Mouse (Mus musculus): Measurements from ENCODE around the gene Tinagl1.

Tinagl1 gene

DNA sequence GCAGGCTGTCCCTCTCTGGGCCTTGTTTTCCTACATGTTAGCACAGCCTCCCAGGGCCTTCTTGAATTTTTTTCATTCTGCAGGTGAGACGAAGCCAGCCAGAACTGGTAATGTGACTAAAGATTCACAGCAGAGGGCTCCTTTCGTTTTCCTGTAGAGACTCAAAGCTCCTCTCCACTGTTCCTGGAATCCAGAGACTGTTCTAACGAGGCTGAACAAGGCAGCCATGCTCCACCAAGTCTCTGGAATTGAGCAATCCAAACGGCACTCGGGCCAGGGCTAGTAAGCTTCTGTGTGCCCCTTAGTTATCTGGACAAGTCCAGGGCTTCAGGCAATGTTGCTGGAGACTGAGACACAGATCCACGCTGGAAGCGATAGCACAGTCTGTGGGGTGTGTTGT, 2.6 kb upstream of the Tinagl1 start:
- DNase-seq (ENCODE audit: low spot score in 2 of 2): no peak

DNA sequence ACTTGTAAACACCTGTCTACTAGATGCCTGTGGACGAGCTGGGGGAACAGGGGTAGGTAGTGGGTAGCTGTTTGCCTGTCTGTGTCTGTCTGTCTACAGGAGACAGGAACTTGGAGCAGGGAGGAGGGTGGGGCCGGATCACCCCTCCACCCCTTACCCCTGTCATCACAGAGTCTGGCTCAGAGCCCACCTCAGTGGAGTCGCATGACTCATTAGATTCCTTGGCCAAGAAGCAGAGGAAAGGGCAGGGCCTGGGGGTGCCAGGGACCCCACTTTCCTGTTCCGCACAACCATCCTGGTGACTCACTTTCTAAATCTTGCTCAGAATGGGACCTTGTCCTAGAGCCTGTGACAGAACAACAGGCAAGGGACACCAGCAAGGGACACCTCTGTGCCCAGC, 2.2 kb upstream of the Tinagl1 start:
- DNase-seq (ENCODE audit: low spot score in 2 of 2): peak; percentile 52 to 69

DNA sequence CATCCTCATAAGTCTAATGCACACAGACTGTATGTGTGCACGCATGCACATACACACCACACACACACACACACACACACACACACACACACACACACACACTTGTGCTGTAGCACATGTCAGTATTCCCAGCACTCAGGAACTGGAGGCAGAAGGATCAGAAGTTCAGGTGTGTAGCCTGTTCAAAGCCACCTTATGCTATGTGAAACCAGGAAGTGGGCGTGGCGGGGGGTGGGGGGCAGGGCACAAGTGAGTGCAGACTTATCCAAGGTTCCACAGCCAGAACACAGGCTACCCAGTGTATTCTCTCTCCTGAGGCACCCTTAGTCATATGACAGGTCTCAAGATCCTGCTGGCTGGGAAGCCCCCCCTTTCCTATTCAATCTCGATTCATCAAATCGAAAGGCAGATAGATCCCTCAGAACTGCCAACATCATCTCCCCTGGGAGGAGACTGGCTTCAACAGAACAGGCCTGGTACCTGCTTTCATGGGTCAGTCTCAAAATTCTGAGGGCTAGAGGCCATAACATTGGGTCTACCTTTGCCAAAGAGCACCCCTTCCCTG, 1.3 kb upstream of the Tinagl1 start:
- DNase-seq (ENCODE audit: low spot score in 2 of 2): peak in 1 of 2 experiments; percentile 8

DNA sequence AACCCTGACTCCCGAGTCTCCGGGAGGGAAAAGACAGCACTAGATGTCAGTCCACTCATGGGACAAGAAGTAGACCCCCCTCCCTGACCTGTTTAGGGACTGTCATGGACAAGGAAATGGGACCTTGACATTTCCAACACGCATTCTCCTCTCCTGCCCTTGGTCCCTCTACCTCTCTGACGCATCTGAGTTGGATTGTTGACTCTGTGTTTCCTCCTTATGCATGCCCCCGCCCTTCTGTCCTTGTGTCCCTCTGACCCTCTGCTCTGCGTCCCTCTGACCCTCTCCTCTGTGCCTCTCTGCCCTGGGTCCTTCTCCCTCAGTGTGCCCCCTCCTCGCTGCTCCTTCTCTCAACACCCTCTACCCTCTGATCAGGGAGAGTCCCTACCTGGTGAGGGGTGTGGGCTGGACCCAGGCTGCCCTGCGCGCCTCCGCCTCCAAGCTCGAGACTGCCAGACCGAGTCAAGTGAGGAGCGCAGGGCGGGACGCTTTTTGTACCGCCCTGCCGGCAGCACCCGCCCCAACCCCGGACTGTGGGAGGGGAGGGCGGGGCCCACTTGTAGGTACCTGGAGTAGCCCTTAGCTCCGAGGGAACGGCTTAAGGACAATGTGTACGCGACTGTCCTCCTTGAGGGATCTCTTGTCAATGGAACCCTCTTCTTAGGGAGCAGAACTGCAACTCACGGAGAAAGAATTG, 439 bp downstream of the Tinagl1 start:
- DNase-seq (ENCODE audit: low spot score in 2 of 2): peak; percentile 78 to 83

GRCm38 (mm10) chr4:130173911-130174311, 1.0 kb downstream of the Tinagl1 start:
- DNase-seq (ENCODE audit: low spot score in 2 of 2): peak in 1 of 2 experiments; percentile 26

DNA sequence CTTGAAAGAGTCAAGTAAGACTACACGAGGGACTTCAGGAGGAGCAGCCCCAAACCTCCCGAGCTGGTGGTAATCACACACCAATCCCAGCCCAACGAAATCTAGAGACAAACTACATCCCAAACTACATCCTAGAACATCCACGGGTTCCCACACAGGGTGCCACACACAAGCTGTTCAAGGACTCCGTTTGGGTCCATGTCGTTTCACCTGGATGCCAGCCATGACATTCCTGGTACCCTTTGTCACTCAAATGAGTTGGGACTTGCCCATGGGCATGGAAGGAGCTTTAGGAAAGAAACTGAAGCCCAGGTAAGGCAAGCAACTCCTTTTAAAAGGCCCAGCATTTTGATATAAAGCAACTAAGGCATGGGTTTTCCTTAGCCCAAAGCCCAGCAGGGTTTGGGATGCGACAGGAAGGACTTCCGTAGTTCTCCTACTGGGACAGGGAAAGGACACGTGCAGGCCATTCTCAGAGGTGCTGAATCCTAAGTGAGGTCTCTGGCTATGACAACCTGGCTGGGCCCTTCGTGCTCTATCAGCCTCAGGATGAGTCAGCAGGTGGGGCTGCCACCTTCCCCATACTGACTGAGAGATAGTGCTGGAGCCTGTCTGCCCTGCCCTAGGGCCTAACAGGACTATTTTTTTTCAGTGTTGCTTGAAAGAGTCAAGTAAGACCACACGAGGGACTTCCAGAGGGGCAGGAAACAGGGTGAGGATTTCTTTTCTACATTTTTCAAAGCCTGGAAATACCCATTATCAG, 1.7 kb downstream of the Tinagl1 start:
- DNase-seq (ENCODE audit: low spot score in 2 of 2): peak in 1 of 2 experiments; percentile 9

DNA sequence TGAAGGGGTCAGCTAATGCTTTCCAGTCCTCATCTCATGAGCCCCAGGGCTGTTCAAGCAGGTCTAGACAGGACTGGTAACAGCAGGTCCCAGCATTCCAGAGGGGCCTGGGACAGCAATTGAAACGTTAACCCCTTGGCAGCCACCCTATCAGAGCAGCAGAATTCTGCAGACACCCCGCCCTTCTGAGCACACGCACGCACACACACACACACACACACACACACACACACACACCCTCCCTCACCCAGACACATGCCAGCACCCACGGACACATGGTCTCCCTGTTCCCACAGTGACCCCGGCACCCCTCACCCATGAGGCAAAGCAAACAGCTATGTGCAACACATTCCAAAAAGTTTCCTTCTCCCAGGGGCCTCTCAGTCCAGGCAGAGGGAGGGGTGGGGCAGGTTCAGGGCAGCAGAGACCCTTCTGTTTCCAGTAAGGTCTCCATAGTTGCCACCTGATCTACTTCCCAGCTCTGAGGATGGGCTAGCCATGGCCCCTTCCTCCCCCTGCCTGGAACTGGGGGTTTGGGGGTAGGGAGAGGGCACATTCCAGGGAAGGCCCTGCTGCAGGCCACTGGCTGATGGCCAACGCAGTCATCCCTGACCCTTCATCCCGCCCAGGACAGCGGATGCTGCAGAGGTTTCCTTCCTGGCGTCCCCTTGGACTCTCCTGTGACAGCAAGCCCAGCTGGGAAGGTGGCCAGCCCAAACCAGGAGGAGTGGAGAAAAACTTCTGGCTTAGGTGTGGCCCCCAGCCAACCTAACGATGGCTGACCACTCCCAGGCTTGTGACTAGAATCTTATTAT, 2.8 kb downstream of the Tinagl1 start:
- peak; percentile 81 to 89 for DNase-seq (ENCODE audit: low spot score in 2 of 2)

DNA sequence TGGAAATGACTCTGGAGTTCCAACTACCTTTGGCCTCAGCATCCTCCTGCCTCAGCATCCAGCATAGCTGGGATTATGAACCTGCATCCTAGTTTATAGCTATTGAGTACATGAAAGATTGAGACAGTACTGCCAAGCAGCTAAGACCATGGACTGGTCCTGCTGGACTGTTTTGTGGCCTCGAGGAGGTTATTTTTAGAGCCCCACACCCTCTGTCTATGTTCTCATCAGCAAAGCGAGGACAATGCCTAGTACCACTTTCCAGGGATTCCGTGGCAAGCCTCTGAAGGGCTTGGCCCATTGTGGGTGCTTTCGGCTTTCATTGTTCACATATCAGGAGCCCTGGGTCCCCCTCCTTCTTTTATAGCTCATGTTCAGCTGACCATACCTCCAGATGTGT, 4.6 kb downstream of the Tinagl1 start:
- peak in 1 of 2 experiments; percentile 41 for DNase-seq (ENCODE audit: low spot score in 2 of 2)

GRCm38 (mm10) chr4:130169411-130169971, 5.4 kb downstream of the Tinagl1 start:
- DNase-seq (ENCODE audit: low spot score in 2 of 2): no peak

DNA sequence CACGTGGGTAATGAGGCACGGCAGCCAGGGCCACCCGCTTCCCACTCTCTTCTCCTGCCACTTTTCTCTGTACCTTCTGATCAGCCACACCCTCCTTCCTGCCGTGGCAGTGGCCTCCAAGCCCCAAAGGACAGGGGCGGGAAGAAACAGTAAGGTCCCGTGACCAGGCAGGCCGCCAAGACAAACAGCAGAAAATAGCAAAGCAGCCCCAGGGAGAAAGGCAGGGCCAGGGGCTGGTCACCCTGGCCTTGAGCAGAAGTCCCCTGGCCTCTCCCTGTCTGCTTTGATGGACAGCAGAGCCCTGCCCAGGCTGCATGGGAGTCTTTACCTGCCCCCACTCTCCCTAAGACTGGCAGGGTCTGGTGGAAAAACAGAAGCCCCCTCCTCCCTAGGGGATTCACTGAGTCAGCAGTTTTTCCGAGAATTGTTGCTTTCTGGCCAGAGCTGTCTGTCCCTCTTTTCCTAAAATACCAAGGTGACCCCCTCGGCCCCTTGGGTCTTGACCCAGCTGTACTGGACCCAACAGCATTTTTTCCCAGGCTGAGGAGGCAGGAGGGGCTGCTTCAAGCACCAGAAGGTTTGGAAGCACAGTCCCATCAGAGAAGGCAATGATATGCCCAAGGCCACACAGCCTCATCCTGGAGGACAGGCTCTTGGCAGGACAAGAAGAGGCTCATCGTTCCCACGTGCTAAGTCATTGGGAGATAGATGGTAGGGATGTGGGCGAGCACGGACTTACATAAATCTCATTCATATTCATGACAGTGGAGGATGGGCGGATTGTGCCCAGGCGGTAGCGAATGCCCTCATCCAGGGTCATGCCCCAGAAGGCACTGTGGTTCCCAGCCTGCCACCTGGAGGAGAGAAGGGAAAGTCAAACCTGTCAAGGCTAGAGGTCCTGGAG, 6.4 kb downstream of the Tinagl1 start:
- DNase-seq (ENCODE audit: low spot score in 2 of 2): peak; percentile 92 to 95

DNA sequence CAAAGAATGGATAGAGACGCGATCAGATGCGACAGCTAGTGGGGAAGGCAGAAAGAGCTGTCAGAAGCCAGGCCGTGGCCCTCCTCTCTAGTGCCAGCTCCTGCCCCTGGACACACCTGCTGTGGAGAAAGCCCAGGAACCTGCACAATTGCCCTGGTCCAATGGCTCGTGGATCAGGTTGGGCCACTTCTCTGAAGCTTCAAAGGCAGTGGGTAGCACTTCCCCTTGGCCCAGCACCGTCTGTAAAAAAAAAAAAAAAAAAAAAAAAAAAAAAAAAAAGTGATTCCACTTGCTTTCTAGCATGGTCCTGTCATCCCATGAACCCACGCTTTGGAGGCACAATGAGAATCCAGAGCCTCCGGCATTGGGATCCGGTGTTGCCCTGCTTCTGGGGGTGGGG, 7.1 kb downstream of the Tinagl1 start:
- DNase-seq (ENCODE audit: low spot score in 2 of 2): no peak

DNA sequence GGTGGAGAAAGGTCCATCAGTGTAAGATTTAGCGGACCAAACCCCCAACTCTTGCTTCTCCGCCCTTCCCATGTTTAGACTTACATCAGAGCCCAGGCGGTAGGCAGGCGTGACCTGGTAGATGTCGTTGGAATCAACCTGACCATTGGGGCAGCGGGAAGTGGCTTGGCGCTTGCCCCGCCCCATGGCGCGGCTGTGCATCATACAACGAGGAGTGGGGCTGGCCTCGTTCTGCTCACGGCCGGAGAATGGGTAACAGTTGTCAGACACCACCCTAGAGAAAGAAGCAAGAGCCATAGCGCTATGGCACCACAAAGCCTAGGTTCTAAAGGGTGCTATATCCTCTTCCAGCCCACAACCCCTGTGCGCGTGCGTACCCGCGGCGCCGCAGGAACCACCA, 7.6 kb downstream of the Tinagl1 start:
- no peak for DNase-seq (ENCODE audit: low spot score in 2 of 2)

DNA sequence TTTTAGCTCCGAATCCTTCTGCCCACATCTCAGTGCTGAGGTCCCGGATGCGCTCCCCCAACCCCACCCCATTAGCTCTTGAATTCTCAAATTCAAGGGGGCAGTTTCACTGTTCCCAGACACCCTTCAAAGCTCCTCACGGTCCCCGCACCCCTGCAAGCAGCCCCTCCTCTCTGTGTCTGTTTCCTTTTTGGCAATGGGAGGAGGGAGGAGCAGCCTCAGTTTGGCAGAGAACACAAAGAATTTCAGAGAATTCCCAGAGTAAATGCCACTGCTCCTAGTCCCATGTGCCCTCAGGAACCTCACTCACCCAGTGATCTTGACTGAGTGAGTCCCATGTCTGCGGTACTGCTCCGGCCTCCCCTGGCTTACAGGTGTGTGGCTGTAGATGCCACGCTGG, 8.3 kb downstream of the Tinagl1 start:
- DNase-seq (ENCODE audit: low spot score in 2 of 2): peak in 1 of 2 experiments; percentile 37

- no peak for DNase-seq (ENCODE audit: low spot score in 2 of 2)
Observed at GRCm38 (mm10) chr4:130166061-130166460, 8.9 kb downstream of the Tinagl1 start.

DNA sequence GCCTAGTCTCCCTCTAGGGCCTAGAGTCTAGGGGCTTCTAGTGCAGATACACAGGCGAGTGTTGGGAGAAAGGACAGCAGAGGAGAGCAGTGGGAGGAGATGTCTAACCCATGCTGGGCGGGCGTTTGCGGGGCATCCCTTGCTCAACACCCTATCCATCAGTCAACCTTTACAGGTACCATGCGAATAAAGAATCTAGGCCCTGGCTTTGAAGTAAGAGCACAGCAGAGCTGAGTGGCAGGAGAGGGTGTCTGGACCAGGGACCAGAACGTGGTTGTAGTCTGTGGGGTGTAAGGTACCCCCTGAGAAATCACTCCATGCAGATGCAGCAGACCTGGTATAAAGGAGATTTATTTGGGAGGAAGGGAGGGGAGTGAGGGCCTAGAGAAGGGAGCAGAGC, 10.8 kb downstream of the Tinagl1 start:
- DNase-seq (ENCODE audit: low spot score in 2 of 2): no peak

DNA sequence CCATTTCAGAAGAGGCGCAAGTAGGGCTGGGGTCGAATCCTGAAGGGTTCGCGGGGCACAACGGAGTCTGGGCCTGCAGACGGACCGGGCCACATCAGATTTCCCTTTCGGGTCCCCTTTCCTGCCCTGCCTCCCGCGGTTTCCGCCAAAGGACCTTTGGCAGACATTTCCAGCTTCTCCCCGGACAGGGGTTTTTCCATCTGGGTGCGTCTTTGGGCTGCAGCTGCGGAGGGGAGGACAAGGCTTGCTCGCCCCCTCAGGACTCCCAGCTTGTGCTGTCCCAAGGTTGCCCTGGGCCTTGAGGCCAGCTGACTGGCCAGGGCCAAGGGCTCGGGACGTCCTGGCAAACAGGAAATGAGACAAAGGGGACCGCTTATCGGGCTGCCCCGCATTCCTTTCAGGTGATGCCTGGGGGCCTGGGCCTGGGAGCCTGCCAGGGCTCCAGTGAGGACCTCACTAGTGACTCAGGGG, 11.5 kb downstream of the Tinagl1 start:
- peak; percentile 64 to 80 for DNase-seq (ENCODE audit: low spot score in 2 of 2)

DNA sequence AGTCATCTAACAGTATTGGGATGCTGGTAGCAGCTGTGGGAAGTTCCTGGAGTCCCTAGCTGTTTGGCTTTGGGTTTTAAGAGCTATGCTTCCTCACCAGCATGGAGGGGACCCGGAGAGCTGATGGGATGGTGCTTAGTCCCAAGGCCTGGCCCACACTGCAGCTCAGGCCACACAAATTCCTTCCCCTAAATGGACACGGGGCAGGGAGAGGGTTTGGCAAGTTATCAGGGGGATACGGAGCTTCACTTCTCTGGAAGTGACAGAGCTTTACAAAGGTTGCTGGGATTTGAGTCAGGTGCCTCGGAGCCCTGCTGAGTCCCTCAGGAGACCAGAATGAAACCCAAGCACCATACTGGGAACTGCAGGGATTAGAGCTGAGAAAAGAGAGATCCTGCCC, 13.6 kb downstream of the Tinagl1 start:
- DNase-seq (ENCODE audit: low spot score in 2 of 2): no peak

GRCm38 (mm10) chr4:130156812-130157371, 18.0 kb downstream of the Tinagl1 start:
- no peak for DNase-seq (ENCODE audit: low spot score in 2 of 2)

- DNase-seq (ENCODE audit: low spot score in 2 of 2): no peak
Observed at GRCm38 (mm10) chr4:130154250-130154649, 20.7 kb downstream of the Tinagl1 start.

DNA sequence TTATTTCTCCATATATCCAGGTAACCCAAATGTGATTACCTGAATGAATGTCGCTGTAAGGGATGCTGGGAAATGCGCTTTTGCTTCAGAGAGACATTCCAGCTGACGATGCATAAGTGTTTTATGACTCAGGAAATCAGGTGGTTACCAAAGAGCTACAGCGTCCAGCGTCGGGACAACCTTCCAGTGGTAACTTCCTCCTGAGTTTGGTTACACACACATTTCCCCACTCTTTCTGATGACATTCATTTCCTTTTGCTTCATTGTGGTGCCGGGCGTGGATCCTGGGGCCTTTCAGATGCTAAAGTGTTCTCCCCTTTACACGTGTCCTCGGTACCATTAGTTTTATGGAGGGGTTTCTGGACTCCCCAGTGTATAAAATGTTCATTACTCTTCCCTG, 26.5 kb downstream of the Tinagl1 start:
- DNase-seq (ENCODE audit: low spot score in 2 of 2): no peak

Measured in heart, adult 9 months (tissue).